Mouse (Mus musculus): ENCODE results near the gene Srebf1.

Gene Srebf1

DNA sequence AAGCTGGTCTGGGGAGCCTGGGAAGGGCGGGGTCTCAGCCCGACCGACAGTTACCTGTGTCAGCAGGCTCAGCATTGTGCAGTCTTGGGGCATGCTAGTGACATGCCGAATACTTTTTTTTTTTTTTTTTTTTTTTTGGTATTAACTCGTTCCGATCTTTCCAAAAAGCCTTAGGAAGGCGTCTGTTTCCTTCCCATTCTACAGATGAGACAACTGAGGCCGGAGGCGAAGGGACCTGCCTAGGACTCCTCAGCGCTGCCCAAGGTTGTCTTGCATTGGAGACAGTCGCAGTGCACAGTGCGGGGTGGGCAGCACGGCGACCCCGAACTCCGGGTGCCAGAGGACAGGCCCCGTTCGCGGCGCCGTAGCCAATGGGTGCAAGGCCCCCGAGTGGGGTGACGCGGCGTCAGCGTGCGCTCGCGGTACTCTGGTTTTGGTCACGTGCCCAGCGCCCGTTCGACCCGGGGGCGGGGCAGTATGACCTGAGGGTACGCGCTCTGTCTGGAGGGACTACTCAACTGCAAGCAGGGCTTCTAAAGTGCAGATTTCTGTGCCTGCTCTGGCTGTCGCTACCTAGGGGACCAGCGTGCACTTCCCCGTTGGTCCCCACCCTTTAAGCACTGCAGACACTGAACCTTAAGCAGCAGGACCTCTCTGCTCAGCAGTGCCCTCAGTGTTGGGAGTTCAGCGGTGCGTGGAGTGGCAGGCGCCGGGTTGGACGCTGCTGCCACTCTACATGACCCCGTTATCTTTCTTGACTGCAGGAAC lies at the start of gene Srebf1:
Srebf1 (minus strand) TSS at position 113 of the 768 bp plus-strand sequence.
- peak; percentile 77 for DNase-seq

DNA sequence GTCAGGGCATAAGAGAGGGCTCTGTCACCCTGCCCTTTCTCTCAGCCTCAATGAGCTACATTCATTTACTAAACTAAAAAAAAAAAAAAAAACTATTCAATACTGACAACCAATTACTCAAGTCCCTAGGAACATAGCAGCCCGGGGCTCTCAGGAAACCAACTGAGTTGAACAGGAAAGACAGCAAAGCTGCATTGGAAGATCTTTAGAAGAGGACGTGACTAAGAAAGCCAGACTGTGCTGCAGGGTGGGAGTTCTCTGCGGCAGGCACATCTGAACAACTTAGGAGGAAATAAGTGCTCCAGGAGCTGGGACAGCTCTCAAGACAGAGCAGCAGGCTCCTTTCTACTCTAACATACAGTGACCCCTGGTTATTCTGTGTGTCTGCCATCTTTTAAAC lies 46.2 kb upstream of the Srebf1 start:
- no peak for DNase-seq

DNA sequence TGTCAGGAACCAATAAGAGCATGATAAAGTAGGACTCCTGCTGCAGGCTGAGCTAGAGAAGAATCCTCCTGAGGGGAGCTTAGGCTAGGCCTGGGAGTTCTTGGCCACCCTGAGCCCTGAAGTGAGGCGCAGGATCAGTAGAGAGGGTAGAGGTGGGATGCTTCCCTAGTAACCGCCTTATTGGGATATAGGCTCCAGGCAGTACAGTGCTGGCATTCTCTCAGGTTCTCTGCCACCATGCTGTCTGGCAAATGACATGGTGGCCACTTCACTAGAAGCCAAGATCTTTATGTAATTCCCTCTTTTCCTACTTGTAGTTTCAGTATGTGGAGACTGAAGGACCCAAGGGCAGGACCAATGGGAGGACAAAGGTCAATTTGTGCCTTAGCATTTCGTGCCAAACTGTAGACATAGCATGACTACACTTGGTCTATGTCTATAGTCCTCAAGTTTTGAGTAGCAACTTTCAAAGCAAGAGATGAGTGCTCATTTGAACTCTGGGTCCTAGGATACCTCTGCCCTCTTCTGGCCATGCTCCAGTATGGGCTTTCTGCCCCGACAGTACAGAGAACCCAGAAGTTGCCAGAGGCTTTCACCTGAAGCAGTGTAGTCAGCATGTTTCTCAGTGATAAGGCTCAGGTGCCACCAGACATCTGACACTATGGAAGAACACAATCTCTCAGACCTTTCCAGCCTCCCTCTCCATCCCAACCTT lies 43.0 kb upstream of the Srebf1 start:
- peak; percentile 74 for DNase-seq

DNA sequence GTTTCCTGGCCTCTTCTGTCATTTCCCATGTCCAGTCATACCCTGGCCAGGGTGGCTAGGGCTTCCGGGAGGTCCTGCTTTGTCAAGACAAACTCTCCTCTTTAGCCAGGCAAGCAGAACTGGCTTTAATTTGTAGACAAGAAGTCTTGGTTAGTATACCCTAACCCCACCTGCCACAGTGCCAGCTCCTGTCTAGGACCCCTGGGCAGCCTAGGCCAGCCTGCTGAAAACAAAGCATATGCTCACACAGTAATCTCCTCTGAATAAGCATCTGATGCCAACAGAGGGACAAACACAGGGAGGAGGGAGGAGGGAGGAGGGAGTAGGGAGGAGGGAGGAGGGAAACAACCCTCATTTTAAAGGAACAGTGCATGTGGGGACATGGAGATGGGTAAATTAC lies 42.3 kb upstream of the Srebf1 start:
- peak; percentile 94 for DNase-seq

DNA sequence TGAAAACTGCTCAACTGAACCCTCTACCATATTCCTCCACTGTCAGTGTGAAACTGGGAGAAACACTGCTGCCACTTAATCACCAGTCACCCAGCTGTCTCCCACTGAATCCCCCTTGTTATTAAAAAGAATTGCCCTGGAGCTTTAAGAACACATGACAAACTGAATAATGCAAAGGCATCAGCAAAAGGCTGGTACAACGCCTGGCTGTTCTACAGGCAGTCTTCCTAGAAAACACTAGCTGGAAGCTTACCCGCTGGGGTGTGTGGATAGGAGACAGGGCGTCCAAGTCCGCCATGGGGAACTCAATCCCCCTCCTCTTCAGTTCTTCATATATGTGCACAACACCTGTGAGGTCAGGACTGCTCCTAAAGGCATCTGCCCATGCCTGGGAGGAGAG lies 40.0 kb upstream of the Srebf1 start:
- peak; percentile 53 for DNase-seq

DNA sequence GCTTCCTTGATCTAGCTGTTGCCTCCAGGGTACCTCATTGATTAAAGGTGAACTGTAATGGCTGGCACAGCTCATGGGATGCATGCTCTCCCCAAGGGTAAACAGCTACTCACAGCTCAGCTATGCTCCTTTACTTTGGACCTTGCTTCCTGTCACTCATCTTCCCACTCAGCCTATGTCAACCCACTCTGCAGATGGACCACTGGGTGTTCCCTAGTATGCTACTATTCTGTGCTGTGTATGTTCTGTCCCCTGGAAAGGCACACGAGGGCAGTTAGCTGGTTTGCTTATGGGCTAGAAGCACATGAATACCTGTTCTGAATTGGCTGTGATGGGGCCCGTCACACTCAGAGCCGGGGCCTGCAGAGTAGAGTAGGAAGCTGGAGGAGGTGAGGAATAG lies 38.4 kb upstream of the Srebf1 start:
- DNase-seq = peak; percentile 34

DNA sequence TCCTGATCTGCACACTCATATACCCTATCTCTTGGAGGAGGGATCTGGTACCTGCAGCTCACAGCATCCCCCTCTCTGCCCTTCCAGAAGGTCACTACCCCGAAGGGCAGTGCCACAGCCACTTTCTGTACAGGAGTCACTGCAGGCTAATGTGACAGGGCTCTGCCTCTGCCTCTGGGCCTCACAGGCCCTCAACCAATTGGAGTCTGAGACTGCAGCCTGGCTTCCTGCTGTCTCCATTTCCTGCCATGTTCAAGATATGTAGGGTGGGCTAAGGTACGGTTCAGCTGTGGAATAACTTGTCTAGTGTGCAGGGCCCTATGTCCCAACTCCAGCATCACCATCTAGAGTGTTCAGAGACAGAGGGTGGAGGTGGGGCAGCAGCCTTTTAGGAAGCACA lies 35.3 kb upstream of the Srebf1 start:
- no peak for DNase-seq

DNA sequence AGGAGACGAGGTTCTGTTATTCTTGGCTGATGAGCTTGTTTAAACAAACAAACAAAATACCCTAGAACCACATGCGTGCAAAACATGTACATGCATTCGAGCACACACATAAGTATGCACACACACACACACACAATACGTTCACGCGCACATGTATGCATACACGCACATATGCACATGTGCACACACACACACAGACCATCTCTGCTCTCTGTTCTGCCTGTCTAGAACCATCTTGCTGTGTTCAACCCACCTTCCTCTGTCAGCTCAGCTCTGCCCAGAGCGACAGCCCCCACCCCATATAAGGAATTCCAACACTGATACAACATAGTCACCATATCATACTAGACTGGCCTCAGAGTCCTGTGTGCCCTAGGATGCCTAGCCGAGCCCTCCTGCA lies 34.3 kb upstream of the Srebf1 start:
- no peak for DNase-seq

DNA sequence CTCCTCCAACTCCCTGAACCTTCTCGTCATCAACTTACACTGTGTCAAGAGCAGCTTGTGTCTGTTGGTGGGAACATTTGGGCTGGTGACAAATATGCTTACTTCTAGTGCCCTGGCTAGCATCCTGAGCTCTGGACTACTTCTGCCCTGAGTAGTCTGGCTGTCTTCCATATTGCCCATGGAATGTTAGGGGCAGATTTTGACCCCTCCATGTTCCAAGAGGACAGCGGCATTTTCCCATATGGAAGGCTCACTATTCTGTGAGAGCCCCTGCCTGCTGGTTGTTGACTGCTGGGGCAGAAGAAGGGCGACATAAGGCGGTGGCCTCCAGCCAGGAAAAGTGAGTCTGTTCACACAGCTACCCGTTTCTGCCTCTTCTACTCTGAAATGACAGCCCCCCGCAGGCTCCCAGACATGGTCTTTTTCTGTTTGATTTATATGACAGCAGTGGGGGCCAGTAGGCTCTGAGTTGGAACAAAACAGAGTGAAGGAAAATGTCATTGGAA lies 33.8 kb upstream of the Srebf1 start:
- peak; percentile 97 for DNase-seq

DNA sequence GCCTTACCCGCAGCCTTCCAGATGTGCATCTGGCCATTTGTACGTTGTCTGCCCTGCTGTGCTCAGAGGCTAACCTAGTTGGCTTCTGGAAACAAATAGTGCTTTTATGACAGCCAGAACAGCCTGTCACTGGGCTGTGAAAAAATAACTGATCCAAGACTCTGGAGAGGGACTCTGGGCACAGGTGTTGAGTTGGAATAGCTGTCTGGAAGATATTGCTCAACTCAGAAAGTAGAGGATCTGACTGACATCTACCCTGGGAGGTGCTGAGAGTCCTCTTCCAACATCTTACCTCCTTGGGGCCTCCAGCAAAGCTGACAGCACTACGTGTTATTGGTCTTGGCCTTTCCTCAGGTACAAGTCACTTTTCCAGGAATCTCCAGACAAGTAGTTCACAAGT lies 33.3 kb upstream of the Srebf1 start:
- no peak for DNase-seq

DNA sequence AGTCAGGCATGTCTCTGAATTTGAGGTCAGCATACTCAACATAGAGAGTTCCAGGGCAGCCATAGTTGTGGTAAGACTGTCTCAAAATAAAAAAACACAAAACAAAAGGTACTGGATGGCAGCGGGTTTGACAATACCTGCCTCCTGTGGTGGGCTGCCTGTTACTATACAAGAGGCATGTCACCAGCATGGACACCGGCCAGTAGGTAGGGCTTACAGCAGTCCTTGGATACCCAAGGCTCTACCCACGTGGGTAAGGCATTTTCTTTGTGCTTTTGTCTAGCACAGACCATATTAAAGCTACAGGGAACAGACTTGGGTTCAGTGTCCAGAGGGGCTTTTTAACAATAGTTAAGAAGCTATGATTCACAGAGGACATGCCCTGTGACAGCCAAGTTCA lies 32.8 kb upstream of the Srebf1 start:
- no peak for DNase-seq

DNA sequence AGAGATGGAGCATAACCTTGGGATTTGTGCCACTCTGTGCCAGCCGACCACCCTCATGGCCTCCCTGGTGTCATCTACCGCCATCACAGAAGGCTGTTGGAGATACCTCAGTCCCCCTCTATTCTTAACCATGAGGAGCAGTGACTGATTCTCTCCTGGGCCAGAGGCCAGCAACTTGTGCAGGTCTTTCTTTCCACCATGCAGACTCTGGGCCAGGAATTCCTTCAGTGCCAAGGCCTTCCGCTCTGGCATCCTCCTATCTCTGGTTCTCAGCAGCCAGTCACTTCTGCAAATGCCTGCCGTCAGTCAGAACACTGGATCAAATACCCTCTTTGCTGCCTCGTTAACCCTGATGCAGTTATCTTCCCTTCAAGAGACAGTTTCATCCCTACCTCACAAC lies 31.9 kb upstream of the Srebf1 start:
- peak; percentile 66 for DNase-seq

DNA sequence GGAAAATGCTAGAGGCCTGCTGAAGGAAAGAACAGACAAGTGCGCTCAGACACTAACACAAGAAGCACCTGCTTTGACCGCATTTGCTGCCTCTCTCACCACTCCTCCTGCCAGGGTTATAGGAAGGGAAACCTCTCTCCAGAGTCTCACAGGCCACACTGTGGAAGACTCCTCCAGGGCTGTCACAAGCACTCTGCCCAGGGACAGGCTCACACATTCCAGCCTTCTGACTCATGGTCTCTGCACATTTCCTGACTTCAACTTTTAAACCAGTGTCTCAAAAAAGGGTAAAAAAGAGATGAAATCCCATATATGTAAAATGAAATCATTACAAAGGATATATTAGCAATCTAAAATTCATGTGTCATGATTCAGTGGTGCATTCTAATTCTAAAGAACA lies 31.2 kb upstream of the Srebf1 start:
- no peak for DNase-seq

DNA sequence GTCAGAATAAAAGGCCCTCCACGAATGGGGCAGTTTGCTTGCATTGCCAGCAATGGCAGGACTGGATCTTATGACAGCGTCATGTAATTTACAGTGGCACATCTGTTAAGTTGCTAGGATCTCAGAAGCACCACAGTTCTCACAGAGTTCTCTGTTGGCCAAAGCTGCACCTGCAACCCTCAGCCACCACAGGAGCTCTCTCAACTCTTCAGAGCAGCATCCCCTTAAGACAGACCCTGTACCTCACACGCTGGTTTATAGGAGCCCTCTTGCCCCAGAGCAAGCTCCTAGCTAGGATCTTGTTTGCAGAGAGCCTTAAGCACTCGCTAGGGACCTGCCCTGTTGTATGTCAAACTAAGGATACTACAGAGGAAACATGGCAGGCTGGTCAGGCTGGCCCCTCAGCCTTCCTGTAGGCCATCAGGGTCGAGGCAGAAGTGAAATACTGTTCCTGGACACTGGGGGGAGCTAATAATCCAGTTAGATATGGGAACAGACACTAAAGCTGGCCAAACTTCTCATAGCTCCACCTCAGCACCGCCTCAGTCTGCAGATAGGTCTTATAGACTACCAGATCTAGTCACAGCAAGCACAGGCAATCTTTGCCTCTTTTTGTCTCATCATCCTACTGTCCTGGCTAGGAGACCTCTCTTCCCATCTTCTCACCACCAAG lies 28.7 kb upstream of the Srebf1 start:
- peak; percentile 71 for DNase-seq

DNA sequence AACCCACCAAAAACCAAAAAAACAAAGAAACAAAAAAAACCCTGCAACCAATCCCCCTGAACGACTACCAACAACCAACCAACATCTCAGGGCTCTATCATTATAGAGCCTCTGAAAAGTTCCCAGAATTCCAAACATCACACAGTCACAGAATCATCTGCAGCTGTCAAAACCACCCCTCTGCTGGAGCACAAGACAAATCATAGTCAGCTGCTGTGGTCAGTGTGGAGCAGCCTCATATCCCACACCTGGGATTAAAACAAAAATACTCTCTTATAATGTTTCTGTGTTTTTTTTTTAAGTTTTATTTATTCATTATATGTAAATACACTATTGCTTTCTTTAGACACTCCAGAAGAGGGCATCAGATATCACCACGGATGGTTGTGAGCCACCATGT lies 27.5 kb upstream of the Srebf1 start:
- no peak for DNase-seq

DNA sequence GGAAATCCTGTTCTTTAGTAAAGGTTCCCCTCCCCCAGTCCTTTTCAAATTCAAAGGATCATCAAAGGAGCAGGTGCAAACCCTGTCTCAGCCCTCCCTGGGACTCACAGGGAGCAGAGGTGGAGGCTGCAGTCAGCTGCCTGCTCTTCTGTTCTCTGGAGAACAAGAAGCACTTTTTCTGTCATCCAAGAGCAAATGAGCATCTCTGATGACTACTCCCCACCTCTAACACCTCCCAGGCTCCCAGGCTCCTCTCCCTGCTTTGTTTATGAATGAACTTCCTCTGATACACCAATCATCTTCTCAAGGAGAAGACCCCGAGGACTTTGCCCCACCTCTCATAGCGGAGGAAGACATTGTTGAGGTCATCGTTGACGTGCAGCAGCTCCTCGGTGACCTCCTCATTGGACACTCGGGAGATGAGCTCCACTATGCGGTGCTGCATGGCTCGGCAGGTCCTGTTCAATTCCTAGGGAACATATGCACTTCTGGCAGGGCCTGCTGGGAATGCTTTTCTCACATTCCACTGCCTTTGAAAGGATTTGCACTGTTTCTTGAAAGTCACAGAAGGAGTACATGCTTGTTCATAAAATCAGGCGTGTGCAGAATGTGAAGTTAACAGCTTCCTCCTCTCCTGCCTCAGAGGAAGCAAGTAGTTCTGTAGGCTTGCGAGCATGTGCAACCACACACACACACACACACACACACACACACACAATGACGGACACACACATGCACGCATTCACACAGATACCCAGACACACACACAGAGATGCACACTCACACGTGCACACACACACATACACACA lies 26.4 kb upstream of the Srebf1 start:
- no peak for DNase-seq

DNA sequence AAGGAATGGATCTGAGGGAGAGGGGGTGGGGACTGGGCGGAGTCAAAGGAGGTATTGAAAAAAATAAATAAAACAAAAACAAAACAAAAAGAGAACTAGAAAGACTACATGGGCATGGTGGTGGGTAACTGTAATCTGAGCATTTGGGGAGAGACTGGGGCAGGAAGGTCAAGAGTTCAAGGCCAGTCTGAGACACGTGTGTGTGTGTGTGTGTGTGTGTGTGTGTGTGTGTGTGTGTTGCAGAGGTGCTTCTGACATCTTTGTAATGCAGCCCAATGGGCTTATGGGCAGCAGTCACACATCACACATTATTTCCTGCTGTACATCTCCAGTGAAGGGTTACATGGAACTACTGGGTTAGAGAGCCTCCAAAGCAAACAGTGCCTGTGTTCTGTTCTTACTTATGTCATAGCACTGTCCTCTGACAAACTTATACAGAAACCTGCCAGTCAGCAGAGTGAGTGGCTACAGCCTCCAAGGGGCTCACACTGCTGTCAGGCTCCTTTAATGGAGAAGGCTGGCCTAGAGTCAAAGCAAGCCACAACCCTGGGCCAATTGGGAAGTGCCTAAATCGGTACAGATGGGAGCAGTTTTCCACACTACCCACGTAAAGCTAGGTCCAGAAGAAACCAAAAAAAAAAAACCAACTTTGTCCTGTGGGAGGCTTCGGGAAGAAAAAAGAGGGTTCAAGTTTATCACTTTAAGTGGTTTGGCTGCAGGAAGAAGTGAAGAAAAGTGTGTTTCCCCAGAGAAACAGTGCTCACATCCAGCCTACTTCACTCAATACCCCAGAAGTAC lies 25.6 kb upstream of the Srebf1 start:
- peak; percentile 82 for DNase-seq

DNA sequence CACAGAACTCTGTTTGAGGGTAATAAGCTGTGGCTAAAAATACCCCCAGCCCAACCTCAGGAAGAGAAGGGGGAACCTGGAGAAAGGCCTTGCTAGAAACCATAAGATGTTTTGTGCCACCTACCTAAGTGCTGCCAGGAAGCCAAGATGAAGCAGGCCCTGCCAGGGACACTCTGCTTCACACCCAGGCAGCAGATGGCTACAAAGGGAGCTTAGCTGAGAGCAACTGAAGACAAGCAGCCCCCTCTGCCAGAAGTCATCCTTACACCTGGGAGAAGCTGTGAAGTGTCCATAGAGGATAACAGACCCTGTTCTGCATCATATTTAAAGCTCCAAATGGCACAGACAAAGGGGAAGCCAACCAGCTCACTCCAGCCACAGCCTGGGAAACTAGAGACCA lies 23.7 kb upstream of the Srebf1 start:
- no peak for DNase-seq

DNA sequence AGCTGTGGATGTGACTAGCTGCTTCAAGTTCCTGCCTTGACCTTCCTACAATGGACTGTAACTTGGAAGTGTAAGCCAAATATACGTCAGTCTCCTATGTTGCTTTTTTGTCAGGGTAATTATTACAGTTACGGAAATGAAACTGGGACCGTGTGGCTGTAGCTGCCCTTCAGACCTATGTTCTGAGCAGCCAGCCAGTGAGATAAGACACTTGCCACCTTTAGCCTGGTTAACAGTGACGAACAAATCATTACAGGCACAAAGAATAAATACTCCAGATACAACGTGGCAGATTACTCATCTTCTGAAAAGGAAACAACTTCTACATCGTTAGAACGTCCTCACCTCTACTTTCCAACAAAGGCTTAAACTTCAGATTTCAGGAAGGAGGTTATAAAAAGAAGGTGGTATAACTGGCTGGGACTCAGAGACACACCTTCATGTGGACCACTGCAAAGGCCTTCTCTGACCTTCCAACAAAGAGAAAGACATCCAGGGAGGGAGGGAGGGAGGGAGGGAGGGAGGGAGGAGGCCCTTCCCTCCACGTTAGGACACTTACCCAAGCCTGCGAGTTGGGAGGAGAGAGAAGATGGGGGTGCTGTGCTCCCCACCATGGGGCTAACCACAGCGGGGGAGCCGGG lies 22.2 kb upstream of the Srebf1 start:
- DNase-seq = no peak

DNA sequence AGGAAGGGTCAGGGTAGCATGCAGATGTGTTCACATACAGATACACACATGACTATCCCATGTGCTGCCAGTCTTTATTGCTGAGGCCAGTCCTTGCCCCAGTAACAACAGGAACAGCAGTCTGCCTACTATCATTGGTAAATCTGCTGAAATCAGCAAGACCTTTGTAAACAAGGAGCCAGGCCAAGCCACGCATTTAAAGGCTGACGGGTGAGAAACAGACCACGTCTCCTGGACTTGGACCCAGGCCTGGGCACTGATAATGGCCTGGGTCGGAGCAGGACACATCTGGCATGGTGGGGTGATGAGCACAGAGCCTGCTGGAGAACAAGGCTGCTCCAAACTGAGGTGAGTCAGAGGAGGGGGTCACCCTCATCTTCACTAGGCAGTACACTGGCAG lies 18.1 kb upstream of the Srebf1 start:
- DNase-seq = no peak

DNA sequence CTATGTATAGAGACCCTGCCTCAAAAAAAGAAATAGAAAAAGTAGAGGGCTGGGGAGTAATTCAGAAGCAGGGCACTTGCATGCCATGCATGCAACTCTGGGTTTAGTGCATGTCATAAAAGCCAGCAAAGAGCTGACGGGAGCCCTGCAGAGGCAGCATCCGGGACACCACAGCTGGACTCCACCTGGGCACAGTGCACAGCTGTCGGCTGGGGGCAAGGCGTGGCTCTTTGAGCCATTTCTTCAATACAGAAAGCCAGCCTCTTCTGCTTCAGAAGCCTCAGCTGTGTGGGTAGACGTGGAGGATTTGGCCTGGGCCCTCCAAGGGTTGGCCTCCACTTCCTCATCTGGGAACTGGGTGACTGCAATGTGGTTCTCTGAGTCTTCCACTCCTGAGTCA lies 13.0 kb upstream of the Srebf1 start:
- DNase-seq = no peak

DNA sequence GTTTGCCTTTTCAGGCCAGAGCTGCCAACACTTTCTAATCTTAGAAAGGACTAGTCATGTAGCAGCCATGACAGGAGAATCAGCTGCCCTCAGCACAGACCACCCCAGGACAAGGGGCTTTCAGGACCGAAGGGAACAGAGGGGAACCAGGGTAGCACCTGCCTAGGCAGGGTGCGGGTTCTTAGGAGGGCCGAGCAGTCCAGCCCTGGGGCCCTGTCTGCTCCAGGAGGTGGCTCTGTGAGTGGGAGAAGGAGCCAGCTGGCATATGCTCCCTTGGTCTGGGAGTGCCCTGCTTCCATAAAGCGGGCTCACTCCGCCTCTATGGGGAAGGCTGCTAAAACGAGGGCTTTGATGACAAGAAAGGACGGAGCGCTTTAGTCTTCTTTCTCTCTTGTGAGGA lies 10.9 kb upstream of the Srebf1 start:
- DNase-seq = peak; percentile 85

All from cerebellum, adult 9-11 months (tissue).